Mouse (Mus musculus): Measurements from ENCODE around the gene Alpl.

DNA sequence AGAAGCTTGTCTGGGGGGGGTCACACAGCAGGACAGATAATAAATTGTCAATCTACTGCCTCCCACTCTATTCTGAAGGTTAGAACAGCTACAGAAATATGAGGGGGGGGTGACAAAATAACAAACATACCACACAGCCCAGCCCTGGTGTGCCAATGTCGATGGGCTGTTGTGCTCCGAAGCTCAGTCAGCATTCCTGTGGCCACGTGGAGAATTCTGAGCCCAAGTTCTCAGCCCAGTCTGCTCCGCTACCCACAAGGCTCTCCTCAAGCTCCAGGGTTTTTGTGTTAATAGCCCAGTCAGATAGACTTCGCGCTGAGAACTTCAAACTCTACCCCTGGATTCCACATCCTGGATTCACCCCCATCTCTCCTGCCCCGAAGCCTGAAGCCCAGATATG is 2.6 kb downstream of the Alpl start:
- TF ChIP-seq POLR2A (IDR thresholded peaks at IDR 0.05; ENCODE audit: low read depth, low read length): no peak
- no peak for TF ChIP-seq CTCF (conservative IDR thresholded peaks at IDR 0.05; ENCODE audit: insufficient read depth, insufficient read length, low read depth, low read length)

All from kidney, adult 2 months (tissue).